Mouse (Mus musculus) embryonic facial prominence, embryonic 14.5 days (tissue): ENCODE results near the gene Nub1. TPM values are rescaled to one million over a fixed set of nuclear protein-coding genes. Genes with fewer than 3 reads are reported as not detected.

Experiments used
- ATAC-seq: fragments of 200-750 bp; cut with Nextera tagmentation; 2 replicates; pipeline ENCODE4 v1.8.0; 2017; ENCODE audit warnings: low read depth, moderate number of reproducible peaks, moderate TSS enrichment
- DNase-seq: peaks from one replicate; pipeline ENCODE4 v3.0.0-alpha.2; 2015; ENCODE audit warnings: low spot score
- H3K27ac ChIP-seq: fragments of 300-500 bp; sonication (generic); replicated peaks from 2 replicates; pipeline ENCODE4 v1.5.1; 2014; ENCODE audit warnings: low read depth, mild to moderate bottlenecking, low read length, moderate library complexity
- H3K27me3 ChIP-seq: fragments of 300-500 bp; sonication (generic); replicated peaks from 2 replicates; pipeline ENCODE4 v1.6.1; 2014; ENCODE audit warnings: low read length; ENCODE audit not compliant: control insufficient read depth, insufficient read depth
- H3K36me3 ChIP-seq: fragments of 300-500 bp; sonication (generic); 2 replicates; pipeline ENCODE4 v1.6.1; 2014; ENCODE audit warnings: low read length, mixed read lengths; ENCODE audit not compliant: control insufficient read depth, insufficient read depth
- H3K4me1 ChIP-seq: fragments of 300-500 bp; sonication (generic); 2 replicates; pipeline ENCODE4 v1.6.1; 2014; ENCODE audit warnings: antibody characterized with exemption, low read length; ENCODE audit not compliant: control insufficient read depth, insufficient read depth
- H3K4me2 ChIP-seq: fragments of 300-500 bp; sonication (generic); 2 replicates; pipeline ENCODE4 v1.6.1; 2014; ENCODE audit warnings: low read depth, mild to moderate bottlenecking, low read length, moderate library complexity, mixed read lengths
- H3K4me3 ChIP-seq: fragments of 300-500 bp; sonication (generic); 2 replicates; pipeline ENCODE4 v1.5.1; 2014; ENCODE audit warnings: low read depth, mild to moderate bottlenecking, low read length
- H3K9ac ChIP-seq: fragments of 300-500 bp; sonication (generic); 2 replicates; pipeline ENCODE4 v1.6.1; 2014; ENCODE audit warnings: low read depth, mild to moderate bottlenecking, low read length, moderate library complexity, mixed read lengths
- H3K9me3 ChIP-seq: fragments of 300-500 bp; sonication (generic); 2 replicates; pipeline ENCODE4 v1.6.1; 2016; ENCODE audit warnings: low read length; ENCODE audit not compliant: control insufficient read depth
- WGBS: fragments of 180-500 bp; shearing (Covaris S2); extraction: QIAGEN DNeasy Blood & Tissue Kit; methylation state at CpG from one replicate; pipeline ENCODE4 v1.1.7; 2014; 5-methylcytosine and 5-hydroxymethylcytosine counted together
- polyA plus RNA-seq: library from polyadenylated mRNA; unstranded; fragments of >200 nt; fragmentation: Nextera tagmentation; extraction: Ambion mirVana; gene quantifications from 2 replicates; pipeline ENCODE4 v1.2.1, GENCODE M21; 2014

Nub1 gene
- polyA plus RNA-seq, 1 experiment from 2014 or later, result 34.8 TPM

DNA sequence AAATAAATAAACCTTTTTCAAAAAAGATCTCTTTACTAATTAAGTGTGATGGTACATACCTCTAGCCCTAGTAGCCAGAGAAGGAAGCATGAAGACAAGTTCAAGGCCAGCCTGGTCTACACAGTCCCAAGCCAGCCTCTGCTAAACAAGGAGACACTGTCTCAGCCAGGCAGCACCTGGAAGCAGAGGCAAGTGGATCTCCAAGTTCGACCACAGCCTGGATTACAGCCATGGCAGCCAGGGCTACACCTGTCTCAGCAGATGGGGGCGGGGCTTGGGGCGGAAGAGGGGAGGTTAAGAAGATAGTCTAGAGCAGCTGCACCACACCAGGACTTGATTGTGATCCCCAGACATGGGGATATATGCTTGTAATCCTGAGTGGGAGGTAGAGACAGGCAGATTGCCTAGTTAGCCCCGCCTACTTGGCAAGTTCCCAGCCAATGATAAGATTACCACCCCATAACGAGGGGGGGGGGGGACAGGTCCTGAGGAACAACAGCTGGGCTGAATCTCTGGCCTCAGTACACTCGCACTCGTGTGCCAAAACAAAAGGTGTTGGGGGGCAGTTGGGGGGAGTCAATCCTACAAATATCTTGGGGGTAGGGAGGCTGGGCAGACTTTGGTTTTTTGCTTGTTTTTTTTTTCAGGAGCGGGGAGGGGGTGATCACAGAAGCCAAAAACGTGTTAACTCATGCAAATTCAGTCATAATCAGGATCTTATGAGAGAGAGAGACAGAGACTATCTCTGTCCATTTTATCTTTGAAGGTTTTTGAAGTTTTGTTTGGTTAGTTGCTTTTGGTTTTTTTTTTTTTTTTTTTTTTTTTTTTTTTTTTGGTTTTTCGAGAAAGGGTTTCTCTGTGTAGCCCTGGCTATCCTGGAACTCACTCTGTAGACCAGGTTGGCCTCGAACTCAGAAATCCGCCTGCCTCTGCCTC is 41.8 kb downstream of the Nub1 start:
- Histone ChIP-seq H3K27me3 (no peaks in the 10 kb centered on the region), H3K36me3 (peaks cover 11% of the 10 kb centered on the region; the same call in 1 of the 2 replicates), H3K9me3 (no peaks in the 10 kb centered on the region), H3K4me2 (no peak overlapping the region), H3K9ac (no peak overlapping the region), H3K4me3 (no peak overlapping the region), H3K27ac (no peak overlapping the region), H3K4me1 (peaks cover 33% of the 10 kb centered on the region)
- 65% methylated on average over 12 of the region's 12 CpGs for WGBS
- DNase-seq (peak; percentile 72), ATAC-seq (peak; percentile 10; the same call in 1 of the 2 replicates)

DNA sequence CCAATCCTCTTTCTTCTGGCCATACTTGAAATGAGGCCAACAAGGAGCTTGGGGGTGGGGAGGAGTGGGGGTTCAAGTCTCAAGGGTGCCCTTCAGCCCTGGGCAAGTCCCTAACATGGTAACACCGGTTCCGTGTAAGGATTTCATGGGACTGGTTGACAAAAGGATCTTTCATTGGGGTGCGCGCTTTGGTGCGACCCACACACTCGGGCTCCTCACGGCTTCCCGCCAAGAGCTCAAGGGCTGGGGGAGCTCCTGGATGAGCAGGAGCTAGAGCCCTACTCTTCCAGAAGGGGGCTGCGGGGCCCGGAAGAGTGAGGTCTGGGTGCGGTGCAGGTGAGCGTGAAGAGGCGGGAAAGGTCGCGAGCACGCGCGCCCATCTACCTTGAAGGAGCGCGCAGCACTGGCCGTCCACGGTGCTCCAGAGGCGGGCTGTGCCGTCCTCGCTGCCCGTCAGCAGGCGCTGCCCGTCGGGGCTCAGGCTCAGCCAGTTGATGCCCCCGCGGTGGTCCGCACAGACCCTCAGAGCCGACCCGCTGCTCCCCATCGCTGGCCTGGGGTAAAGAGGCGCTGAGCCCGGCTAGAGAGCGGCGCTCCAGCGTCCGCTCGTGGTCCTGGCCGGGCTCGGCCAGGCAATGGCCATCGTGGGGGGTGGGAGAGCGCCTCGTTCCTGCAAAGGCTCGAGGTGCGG is 44.6 kb downstream of the Nub1 start:
- Histone ChIP-seq H3K36me3 (peaks cover 7% of the 10 kb centered on the region; the same call in 1 of the 2 replicates), H3K9me3 (no peaks in the 10 kb centered on the region), H3K27me3 (no peaks in the 10 kb centered on the region), H3K4me2 (peak overlapping the region; percentile 81), H3K27ac (peak overlapping the region; percentile 86), H3K4me1 (peaks cover 36% of the 10 kb centered on the region), H3K4me3 (peak overlapping the region; percentile 64), H3K9ac (peak overlapping the region; percentile 81)
- 0 out of 2 replicates have a peak, but pooled peaks have one; percentile 1 for ATAC-seq
- no peak for DNase-seq
- WGBS, result under 1% methylated on average over 16 of the region's 49 CpGs

DNA sequence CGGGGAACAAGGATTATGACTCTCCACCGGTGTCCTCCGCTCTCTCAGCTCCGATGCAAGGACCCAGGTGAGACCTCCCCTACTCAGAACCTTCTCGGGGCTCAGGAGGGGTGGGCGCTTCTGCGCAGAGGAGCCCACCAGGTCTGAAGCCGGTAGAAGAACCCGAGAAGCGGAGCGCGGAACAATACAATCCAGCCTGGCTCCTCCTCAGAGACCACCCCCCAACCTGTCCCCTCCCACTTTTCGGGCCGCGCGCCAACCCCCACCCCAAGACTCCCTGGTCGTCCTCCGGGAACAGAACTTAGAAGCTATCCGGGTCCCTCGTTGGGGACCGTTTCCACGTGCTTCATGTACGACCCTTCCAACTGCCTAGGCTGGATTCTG is 45.1 kb downstream of the Nub1 start, which contains the start of gene Wdr86:
Gene Wdr86, minus strand, starts transcription at position 240 of the 384 bp plus-strand sequence.
- no peaks in the 10 kb centered on the region for H3K9me3 ChIP-seq
- 0% methylated on average over 23 of the region's 23 CpGs for WGBS
- ATAC-seq (peak; percentile 66), DNase-seq (peak; percentile 82)
- H3K4me3 ChIP-seq, result peak within 1 kb of the TSS; percentile 64
- H3K9ac ChIP-seq, result peak within 1 kb of the TSS; percentile 81
- H3K27me3 ChIP-seq, result no peaks in the 10 kb centered on the region
- H3K27ac ChIP-seq, result peak within 1 kb of the TSS; percentile 86
- H3K4me1 ChIP-seq, result peaks cover 31% of the 10 kb centered on the region
- peaks cover 7% of the 10 kb centered on the region; the same call in 1 of the 2 replicates for H3K36me3 ChIP-seq
- H3K4me2 ChIP-seq, result peak within 1 kb of the TSS; percentile 81

DNA sequence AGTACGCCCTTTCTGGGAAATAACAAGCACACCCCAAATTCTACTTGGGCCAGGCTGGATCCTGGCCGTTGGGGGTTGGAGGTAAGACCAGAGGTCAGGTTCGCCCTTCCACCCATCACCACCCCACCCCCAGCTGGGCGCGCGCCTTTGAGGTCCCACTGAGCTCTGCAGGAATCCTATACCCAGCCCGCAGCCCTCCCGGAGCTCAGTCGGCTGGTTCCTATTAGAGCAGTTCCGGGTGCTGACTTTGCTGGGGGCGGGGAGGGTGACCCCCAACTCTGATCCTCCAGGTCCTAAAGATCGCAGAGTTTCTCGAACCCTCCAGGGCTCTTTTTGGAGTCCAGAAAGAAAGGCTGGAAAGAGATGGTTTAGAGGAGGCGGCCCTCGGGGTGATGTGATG is 45.7 kb downstream of the Nub1 start:
- H3K27me3 ChIP-seq, result no peaks in the 10 kb centered on the region
- WGBS, result 3% methylated on average over 10 of the region's 15 CpGs
- H3K36me3 ChIP-seq, result peaks cover 4% of the 10 kb centered on the region; the same call in 1 of the 2 replicates
- H3K27ac ChIP-seq, result peak overlapping the region; percentile 86
- H3K9ac ChIP-seq, result peak overlapping the region; percentile 81
- ATAC-seq (peak; percentile 58), DNase-seq (peak; percentile 76)
- H3K4me3 ChIP-seq, result peak overlapping the region; percentile 64
- peak overlapping the region; percentile 81 for H3K4me2 ChIP-seq
- H3K9me3 ChIP-seq, result no peaks in the 10 kb centered on the region
- peaks cover 26% of the 10 kb centered on the region for H3K4me1 ChIP-seq

DNA sequence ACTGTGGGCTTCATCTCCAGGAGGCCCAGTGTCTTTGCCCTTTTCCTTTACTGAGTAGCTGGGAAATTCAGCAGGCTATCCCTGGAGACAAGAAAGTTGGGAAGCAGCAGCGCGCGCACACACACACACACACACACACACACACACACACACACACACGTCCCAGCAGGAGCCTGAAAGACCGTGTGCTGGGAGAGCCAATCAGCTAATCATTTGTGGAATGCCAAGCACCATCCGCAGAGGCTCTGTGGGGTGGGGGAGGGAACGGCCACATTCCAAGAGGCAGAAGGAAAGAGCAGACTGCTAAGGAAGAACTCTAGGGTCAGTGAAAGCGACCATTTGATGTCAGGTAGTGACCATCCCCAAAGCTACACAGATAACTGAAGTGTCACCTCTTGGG is 47.8 kb downstream of the Nub1 start:
- no peaks in the 10 kb centered on the region for H3K36me3 ChIP-seq
- H3K4me2 ChIP-seq, result 0 out of 2 replicates have a peak overlapping the region, but pooled peaks have one; percentile 2
- H3K9ac ChIP-seq, result no peak overlapping the region
- peak overlapping the region; percentile 56 for H3K27ac ChIP-seq
- no peaks in the 10 kb centered on the region for H3K27me3 ChIP-seq
- no peaks in the 10 kb centered on the region for H3K9me3 ChIP-seq
- WGBS, result 4% methylated on average over 8 of the region's 8 CpGs
- peak; percentile 87 for DNase-seq
- H3K4me1 ChIP-seq, result peaks cover 19% of the 10 kb centered on the region
- ATAC-seq, result peak; percentile 66
- no peak overlapping the region for H3K4me3 ChIP-seq

GRCm38 (mm10) chr5:24733771-24734426 is 48.6 kb downstream of the Nub1 start:
- peak overlapping the region; percentile 56; the same call in 1 of the 2 replicates for H3K27ac ChIP-seq
- 55% methylated on average over 7 of the region's 7 CpGs for WGBS

DNA sequence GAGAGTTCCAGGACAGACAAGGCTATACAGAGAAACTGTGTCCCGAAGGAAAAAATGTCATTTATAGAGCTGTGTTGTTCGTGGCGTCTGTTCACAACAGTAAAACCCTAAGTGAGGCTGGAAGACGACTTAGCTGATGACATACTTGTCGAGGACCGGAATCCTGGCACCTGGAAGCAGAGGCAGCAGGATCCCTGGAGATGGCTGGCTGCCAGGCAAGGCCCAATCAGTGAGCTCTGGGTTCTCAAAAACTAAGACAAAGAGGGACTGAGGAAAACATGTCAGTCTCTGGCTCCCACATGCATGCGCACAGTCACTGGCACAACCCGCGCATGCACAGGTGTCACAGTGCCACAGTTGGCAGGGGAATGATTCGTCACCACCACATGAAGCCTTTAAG is 52.3 kb downstream of the Nub1 start:
- Histone ChIP-seq H3K4me1 (peaks cover 26% of the 10 kb centered on the region), H3K4me3 (no peak overlapping the region), H3K4me2 (no peak overlapping the region), H3K9ac (no peak overlapping the region), H3K27me3 (no peaks in the 10 kb centered on the region), H3K27ac (no peak overlapping the region), H3K9me3 (no peaks in the 10 kb centered on the region), H3K36me3 (no peaks in the 10 kb centered on the region)
- DNase-seq (no peak), ATAC-seq (no peak)
- WGBS, result 88% methylated on average over 10 of the region's 10 CpGs

More at GRCm38 (mm10) chr5:24733771-24734426, 48.6 kb downstream of the Nub1 start:
- no peak for DNase-seq
- no peaks in the 10 kb centered on the region for H3K27me3 ChIP-seq
- H3K4me3 ChIP-seq, result no peak overlapping the region
- no peaks in the 10 kb centered on the region for H3K9me3 ChIP-seq
- ATAC-seq, result no peak
- H3K4me2 ChIP-seq, result no peak overlapping the region
- peaks cover 19% of the 10 kb centered on the region for H3K4me1 ChIP-seq
- no peak overlapping the region for H3K9ac ChIP-seq
- H3K36me3 ChIP-seq, result no peaks in the 10 kb centered on the region

DNA sequence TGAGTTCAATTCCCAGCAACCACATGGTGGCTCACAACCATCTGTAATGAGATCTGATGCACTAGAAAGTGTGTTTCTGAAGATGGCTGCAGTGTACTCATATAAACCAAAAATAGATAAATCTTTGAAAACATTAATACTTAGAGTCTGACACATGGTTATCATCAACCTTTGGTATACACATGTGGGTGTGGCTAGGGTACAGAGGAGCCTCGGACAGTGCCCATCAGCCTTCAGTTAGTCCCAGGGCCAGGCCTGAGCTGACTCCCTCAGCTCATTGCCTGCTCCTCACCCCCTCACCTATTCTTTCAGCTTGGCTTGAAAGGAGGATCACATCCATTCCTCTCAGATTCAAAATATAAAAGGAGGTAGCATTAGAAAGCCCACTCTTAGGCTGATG is 53.2 kb downstream of the Nub1 start:
- no peaks in the 10 kb centered on the region for H3K27me3 ChIP-seq
- 68% methylated on average over 1 of the region's 1 CpGs for WGBS
- no peak overlapping the region for H3K9ac ChIP-seq
- no peaks in the 10 kb centered on the region for H3K9me3 ChIP-seq
- DNase-seq (no peak), ATAC-seq (no peak)
- no peaks in the 10 kb centered on the region for H3K36me3 ChIP-seq
- no peak overlapping the region for H3K27ac ChIP-seq
- H3K4me1 ChIP-seq, result peaks cover 17% of the 10 kb centered on the region
- no peak overlapping the region for H3K4me2 ChIP-seq
- no peak overlapping the region for H3K4me3 ChIP-seq
